Mouse (Mus musculus): ENCODE measurements around the gene Snx5. TPM values are rescaled to one million over a fixed set of nuclear protein-coding genes. Genes with fewer than 3 reads are reported as not detected.

Snx5 gene
- 10 to 100 TPM; 56.1 to 62.3 (median 59.5) TPM for total RNA-seq (2022)

- DNase-seq (ENCODE audit: low spot score): peak; percentile 90
Observed at GRCm38 (mm10) chr2:144270507-144271420, at the start of gene Snx5, which contains the start of gene Mgme1. Gene Snx5 (minus strand): TSS chr2:144270906. Gene Mgme1 (plus strand): TSS chr2:144270663.

- DNase-seq (ENCODE audit: low spot score): no peak
Observed at GRCm38 (mm10) chr2:144311372-144311771, 40.7 kb upstream of the Snx5 start.

GRCm38 (mm10) chr2:144310273-144310672, 39.6 kb upstream of the Snx5 start:
- DNase-seq (ENCODE audit: low spot score): no peak

DNA sequence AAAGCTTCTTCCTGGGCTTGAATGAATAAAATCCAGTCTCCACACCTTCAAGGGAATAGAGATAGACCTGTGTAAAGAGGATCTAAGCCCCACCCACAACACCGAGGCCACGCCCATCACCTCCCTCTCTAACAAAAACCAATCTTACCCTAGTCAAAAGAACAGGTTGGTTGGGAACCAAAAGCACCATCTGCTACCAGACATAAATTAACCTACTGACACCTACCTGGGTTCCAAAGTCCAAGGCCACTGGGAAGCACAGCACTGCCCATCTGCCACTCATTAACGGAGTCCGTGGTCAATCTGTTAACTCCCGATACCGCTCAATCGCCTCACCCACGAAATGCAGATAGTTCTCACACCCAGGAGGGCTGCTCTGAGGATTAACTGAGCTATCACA, 37.9 kb upstream of the Snx5 start:
- DNase-seq (ENCODE audit: low spot score): no peak

DNA sequence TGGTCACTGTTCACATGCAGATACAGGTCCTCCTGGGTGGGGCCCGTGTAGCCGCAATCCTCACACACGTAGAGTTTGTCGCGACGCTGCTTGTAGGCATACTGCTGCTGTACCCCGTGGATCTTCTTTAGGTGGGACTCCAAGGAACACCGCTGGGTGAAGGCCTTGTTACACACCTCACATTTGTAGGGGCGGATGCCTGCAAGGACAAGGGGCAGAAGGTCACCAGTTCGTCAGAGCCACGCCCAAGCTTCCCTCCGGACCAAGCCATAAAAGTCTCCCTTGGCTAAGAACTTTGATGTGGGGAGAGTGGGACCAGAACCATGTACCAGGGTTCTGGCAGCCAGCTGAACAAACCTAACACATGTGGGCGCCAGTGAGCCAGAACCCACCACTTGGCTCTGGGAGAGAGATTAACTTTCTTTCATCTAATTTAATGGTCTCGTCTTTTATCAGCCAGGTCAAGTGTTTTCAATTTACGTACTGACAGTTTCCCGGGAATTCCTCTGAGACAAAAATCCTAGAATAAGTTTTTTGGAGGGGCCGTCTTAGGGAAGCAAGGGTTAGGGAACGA, 35.1 kb upstream of the Snx5 start:
- no peak for DNase-seq (ENCODE audit: low spot score)

DNA sequence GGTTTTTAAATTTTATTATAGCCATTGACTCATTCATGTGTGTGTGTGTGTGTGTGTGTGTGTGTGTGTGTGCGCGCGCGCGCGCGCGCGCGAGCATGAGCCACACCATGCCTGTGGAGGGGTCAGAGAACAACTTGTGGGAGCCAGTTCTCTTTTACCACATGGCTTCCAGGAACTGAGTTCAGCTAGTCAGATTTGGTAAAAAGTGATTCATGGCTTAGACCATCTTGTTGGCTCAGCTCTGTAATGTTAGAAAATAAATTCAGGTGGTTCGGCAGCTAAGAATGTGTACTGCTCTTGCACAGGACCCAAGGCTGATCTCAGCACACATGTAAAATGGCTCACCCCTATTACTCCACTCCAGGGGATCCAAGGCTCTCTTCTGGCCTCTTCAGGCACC, 30.4 kb upstream of the Snx5 start:
- no peak for DNase-seq (ENCODE audit: low spot score)

DNA sequence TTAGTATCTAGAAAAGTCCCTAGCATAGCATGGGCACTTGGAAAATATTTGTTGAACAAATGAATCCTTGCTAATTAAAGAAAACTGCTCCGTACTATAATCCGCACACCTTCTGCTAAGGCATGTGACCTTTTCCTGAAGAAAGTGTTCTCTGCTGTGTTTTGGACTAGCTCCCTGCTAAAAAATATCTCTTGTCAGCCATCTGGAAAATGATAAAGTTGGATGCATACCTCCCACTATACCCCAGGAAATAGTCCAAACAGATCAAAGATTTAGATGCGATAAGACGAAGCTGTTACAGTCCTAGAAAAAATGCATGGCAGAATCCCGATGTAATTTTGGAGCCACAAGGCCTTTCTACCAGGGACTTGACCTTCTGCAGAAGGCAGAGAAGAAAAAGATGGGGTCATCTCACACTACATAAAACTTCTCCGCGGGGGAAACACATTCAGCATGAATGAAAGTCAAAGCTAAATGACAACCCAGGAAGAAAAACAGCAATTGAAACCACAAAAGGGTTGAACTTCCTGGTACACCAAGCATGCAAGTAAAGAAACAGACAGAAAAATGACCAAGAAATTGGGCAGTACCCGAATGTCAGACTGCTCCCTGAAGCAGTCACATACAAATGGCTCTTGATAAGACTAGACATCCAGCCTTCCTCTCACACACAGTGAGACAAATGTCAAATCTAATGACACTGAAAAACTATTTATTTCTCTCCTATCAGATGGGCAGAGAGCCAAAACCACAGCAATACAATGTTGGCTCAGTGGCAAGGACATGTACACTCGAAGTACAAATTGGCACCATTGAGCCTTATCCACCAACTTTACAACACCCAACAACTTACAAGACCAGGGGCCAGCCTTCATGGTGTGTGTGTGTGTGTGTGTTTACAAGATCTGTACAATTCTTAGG, 29.3 kb upstream of the Snx5 start:
- peak; percentile 13 for DNase-seq (ENCODE audit: low spot score)

- peak; percentile 13 for DNase-seq (ENCODE audit: low spot score)
Observed at GRCm38 (mm10) chr2:144295145-144295735, 24.5 kb upstream of the Snx5 start.

DNA sequence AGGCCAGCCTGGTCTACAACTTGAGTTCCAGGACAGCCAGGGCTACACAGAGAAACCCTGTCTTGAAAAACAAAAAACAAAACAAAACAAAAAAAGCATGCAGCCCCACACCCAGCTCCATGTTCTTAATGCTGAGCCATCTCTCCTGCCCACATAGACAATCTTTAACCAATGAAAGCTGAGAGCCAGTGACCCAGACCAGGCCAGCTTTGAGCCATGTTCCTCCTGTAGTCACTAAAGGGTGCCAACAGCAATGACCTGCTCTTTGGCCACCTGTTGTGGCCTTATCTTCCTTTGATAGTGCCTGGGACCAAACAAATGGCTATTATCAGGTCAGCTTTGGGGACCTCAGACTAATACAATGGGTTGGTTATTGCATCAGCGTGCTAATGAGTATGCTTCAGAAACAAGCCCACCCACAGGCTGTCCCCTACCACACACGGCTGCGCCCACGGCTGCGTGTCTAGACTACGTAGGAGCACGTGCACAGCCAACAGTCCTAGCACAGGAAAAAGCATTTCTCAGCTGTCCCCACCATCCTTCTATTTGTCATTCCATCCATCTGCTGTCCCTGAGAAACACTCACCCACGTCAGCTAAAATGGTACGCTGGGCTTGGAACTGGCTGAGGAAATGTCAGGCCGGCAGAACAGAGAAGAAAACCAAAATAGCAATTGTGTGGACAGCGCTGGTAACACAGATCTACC, 21.0 kb upstream of the Snx5 start:
- DNase-seq (ENCODE audit: low spot score): no peak

GRCm38 (mm10) chr2:144290321-144290720, 19.6 kb upstream of the Snx5 start:
- DNase-seq (ENCODE audit: low spot score): no peak

DNA sequence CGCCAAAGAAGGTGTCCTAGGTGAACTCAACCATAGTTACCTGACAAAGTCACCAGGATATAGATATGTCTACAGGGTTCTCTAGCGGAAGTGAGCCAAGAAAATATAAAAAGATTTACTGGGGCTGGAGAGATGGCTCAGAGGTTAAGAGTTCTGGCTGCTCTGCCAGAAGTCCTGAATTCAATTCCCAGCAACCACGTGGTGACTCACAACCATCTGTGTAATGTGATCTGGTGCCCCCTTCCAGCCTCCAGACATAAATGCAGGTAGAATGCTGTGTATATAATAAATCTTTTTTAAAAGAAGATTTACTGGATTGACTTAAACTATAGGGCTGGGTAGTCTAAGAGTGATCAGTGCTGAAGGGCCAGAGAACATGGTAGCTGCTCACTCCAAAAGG, 10.7 kb upstream of the Snx5 start:
- DNase-seq (ENCODE audit: low spot score): no peak

DNA sequence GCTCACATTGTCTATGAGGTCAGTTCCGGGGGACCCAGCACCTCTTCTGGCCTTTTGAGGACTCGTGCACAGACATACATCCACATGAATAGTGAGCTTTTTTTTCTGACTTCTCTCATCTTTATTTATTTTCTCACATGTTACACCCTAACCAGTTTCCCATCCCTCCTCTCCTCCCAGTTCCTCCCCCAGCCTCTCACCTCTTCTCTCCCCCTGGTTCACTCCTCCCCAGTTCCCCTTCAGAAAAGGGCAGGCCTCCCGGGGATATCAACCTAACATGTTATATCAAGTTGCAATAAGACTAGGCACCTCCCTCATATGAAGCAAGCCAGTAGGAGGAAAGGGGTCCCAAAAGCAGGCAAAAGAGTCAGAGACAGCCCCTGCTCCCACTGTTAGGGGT, 9.9 kb upstream of the Snx5 start:
- DNase-seq (ENCODE audit: low spot score): no peak

- DNase-seq (ENCODE audit: low spot score): peak; percentile 84
Observed at GRCm38 (mm10) chr2:144279742-144280141, 9.0 kb upstream of the Snx5 start.

- no peak for DNase-seq (ENCODE audit: low spot score)
Observed at GRCm38 (mm10) chr2:144276885-144277284, 6.2 kb upstream of the Snx5 start.

DNA sequence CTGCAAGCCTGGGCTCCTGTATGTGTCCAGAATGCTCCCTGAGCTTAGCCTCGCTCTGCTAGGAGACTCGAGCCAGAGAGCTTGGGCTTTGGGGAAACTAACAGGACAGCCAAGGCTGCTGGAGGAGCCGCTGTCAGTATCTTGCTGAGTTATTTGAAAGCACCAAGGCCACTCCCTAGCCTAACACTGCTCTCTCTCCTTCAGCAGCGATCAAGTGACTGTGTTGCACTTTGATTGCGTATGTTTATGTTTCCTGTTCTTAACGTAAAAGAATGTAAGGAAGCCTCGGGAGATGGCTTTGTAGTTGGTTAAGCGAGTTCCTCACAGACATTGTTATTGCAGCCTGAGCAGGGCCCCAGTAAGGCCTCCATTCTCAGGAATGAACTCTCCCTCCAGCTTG, 4.0 kb upstream of the Snx5 start:
- DNase-seq (ENCODE audit: low spot score): no peak

GRCm38 (mm10) chr2:144272088-144272487, 1.4 kb upstream of the Snx5 start:
- no peak for DNase-seq (ENCODE audit: low spot score)

GRCm38 (mm10) chr2:144269679-144270475, 829 bp downstream of the Snx5 start:
- DNase-seq (ENCODE audit: low spot score): no peak

- DNase-seq (ENCODE audit: low spot score): no peak
Observed at GRCm38 (mm10) chr2:144269306-144269650, 1.4 kb downstream of the Snx5 start.

DNA sequence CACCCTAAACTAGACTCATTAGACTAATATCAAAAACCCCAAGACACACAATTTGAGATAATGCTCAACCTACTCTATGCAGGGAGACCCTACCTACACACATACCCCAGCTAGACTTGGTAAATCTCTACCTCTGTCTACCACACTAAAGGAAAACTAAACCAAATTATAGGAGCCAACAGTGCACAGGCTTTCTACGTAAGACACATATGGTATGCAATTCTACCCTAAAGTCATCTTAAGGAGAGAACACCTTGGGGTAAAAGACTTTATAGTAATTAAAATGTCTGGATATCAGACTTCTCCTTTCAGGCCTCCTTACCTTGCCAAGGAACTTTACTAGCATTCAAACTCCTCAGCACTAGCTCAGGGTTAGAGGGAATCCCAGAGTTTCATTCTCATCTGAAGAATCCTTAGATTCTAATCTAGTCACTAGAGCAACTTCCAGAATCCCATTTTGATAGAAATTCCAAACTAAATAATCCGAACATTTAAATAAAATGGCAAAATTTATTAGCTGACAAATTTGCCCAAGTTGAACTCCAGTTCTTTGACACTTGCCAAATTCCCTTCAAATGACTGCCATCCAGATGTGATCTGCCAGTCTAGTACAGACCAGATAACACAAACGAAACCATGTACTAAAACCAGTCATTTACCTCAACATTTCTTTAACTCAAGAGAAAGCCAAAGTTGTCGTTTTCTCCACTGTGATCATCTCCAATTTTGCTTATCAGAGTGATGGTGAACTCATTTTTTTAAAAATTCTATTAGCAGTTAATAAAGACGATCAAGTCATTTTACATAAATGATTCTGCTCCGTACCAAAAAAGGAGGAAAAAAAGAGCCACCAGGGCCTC, 2.0 kb downstream of the Snx5 start:
- no peak for DNase-seq (ENCODE audit: low spot score)

GRCm38 (mm10) chr2:144267731-144268015, 3.0 kb downstream of the Snx5 start:
- DNase-seq (ENCODE audit: low spot score): peak; percentile 53
